Mouse (Mus musculus) layer of hippocampus, postnatal 25 days (tissue): ENCODE data around the gene Cfap45. TPM values are rescaled to one million over a fixed set of nuclear protein-coding genes. Genes with fewer than 3 reads are reported as not detected.

ENCODE experiments used
- DNase-seq, 2 experiments: peaks; one replicate each; pipeline ENCODE4 v3.0.0; 2022; ENCODE audit warnings: mixed read lengths in 2 of 2, low spot score in 1 of 2; ENCODE audit errors: extremely low spot score in 1 of 2
- total RNA-seq, 2 experiments: library from RNA; stranded (reverse); gene quantifications; 2 replicates each; pipeline ENCODE4 v1.2.3; 2021

The Cfap45 gene
- total RNA-seq, 2 experiments from 2014 or later = 3.1 to 3.9 TPM

DNA sequence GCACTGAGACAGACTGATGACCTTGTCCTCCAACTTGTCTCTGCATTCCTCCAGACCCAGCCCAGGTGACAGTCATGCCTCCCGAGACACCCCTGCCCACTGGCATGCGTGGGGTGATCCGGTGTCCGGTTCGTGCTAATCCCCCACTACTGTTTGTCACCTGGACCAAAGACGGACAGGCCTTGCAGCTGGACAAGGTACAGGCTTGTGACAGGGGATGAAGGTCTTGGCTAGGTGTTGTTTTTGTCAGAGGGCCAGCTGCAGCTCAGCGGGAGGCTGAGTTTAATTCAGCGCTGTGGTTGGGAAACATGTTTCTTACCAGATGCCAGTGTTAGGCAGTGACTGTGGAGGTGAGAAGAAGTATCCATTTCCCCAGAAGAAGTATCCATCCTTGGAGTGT, 28.6 kb upstream of the Cfap45 start:
- DNase-seq = no peak

DNA sequence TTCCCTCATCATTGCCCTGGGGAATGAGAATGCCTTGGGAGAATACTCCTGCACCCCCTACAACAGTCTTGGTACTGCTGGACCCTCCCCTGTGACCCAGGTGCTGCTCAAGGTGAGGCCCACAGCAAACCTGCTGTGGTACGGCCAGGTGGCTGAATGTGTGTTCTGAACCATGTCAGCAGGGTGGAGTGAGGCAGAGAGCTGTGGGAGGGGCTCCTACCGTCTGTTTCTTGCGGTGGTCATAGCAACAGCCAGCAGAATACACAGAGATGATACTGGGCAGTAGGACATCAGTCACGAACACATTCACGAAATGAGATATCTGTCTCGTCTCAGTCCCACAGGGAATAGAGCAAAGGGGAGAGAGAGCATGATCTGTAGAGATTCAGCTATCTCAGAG, 27.1 kb upstream of the Cfap45 start:
- no peak for DNase-seq

GRCm38 (mm10) chr1:172496030-172496429, 24.6 kb upstream of the Cfap45 start:
- DNase-seq = no peak

GRCm38 (mm10) chr1:172497428-172497827, 23.2 kb upstream of the Cfap45 start:
- DNase-seq = no peak

GRCm38 (mm10) chr1:172499765-172500441, 20.7 kb upstream of the Cfap45 start, which contains the start of gene Tagln2:
Gene Tagln2 (plus strand): TSS chr1:172500047.
- no peak for DNase-seq

DNA sequence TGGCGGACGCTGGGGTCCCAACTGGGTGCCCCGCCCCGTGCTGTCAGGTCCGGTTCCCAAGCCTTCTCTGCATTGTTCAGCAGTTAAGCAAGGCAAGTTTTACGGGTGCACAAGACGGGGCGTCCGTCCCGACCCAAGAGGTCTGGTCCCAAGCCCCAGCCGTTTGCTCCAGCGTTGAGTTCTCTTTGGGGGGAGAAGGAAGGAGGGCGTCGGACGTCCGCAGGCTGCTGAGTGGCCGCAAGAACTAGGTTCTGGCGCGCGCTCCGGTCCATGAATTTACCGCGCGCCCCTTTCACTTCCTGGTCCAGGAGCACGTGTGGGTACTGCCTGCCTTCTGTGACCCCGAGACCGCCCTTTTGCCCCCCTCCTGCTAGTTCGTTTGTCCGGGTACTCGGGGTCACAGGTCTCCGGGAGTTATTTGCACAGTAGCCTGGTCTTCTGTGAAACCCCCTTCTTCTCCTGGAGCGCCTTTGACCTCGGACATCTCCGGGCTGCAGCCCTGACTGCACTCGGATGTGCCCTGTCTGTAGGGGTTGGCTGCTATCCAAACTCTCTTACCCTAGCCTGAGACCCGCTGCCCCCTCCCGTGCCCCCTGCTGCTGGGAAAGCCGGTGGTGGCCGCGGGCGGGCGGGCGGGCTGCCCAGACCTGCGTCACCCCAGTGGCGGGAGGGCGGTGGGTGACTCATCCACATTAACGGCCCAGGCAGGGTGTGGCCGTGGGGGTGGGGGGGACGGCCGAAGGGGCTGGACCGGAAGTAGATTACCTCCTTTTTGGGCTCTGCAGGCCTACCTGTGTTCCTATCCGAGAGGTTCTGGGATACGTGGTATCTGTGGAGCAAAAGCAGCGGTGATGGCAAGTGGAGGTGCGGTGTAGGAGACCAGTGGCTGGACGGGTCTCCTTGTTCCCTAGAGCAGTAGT, 19.9 kb upstream of the Cfap45 start:
- no peak for DNase-seq

GRCm38 (mm10) chr1:172501371-172502144, 19.0 kb upstream of the Cfap45 start:
- DNase-seq = no peak

DNA sequence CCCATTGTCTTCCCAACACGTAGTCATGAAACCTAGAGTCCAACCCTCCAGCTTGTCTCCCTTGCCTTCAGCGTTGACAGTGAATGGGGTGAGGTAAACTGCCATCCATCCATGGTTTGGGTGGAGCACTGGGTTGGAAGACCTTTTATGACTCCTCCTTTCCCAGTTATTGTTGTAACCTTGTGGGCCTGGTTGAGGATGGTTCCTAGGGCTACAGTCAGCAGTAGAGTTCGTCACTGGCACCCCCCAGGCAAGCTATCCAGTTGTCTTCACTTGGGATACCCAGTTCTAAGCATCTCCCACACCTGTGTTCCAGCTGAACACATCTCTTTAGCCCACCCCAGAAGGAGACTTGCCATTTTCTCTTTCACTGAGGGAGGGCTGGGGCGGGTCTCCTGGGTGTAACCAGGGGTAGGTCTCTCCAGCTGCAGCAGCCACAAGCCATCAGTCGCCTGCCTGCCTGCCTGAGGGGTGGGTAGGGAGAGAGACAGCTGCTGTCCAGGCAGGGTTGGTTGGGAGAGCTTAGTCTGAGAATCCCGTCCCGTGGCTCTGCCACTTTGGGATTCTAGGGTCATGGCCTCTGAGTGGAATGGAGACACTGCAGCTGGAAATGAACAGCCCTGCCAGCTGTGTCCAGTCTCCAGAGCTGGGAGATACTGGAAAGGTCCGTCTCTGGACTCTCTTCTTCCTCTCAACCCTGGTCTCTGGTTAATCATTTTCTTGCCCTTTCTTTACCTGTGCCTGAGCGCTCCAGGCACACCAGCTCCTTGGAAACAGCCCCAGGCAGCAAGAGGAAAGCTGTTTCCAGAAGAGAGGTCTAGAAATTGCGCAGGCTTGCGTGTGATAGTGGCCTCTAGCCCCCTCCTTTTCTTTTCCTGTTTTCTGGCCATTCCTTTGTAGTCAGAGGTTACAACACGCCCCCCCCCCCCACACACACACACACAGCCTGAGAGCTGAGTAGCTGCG, 18.2 kb upstream of the Cfap45 start:
- DNase-seq = no peak

DNA sequence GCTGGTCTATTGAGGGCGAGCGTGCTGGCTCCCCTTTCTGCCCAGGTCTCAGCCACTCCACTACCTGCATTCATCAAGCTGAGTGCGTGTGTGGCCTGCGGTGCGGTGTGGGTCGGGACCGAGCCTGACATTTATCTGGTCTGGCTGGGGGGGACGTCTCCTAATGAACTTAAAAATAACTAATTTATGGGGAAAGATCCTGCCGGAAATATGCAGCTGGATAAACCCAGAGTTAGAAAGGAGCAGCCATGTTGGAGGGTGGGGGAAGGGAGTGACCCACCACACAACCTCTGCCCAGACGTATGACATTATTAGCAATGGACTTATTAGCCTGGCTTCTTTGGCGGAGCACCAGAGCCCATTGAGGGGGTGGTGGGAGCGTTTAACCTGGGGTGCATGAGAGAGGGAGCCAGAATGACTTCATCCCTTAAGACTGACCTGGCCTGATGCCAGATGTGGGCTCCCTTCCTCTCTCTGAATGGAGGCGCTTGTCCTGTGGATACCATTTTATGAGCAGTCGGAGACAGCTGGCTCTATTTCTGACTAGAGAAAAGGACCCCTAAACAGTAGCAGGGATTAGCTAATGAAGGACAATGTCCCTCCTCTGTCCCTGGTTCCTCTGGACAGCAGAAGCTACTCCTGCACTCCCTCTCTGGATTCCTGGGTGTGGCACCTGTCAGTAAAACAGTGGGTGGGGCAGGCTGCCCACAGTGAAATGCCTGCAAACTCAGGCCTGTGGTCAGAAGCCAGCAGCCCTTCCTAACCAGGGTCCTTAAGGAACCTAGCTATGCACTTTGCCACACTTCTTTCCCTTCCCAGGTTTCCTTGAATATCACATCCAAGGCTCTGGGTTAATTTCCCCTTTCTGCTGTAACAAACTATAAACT, 17.2 kb upstream of the Cfap45 start:
- no peak for DNase-seq

GRCm38 (mm10) chr1:172504756-172505155, 15.8 kb upstream of the Cfap45 start:
- no peak for DNase-seq

DNA sequence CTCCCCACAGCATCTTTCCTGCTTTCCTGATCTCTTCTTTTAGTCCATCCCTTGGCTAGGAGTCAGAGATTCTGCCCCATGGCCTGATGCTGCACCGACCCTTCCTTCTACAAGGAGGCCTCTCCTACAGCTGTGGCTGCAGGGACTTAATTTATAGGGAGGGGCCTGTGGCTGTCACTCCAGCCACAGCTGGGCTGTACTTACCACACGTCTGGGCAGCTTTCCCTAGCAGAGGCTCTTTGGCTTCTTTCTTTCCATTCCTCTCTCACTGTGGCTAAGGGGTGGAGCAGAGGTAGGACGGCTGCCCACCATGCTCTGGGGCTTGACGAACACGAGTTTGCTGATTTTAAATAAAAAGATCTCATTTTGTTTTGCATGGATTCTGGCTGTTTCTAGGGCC, 13.6 kb upstream of the Cfap45 start:
- DNase-seq = no peak

GRCm38 (mm10) chr1:172507701-172508100, 12.9 kb upstream of the Cfap45 start:
- DNase-seq = no peak

GRCm38 (mm10) chr1:172508172-172508571, 12.4 kb upstream of the Cfap45 start:
- no peak for DNase-seq

DNA sequence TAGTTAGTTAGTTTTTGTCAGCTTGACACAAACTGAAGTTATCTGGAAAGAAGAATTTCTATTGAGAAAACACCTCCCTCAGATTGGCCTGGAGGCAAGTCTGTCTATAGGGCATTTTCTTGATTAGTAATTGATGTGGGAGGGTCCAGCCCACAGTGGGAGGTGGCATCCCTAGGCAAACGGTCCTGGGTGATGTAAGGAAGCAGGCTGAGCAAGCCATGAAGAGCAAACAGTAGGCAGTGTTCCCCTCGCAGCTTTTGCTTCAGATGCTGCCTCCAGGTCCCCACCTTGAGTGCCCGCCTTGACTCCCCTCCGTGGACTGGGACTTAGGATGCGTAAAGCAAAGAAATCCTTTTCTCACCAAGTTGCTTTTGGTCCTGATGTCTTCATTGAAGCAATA, 11.4 kb upstream of the Cfap45 start:
- DNase-seq = no peak

DNA sequence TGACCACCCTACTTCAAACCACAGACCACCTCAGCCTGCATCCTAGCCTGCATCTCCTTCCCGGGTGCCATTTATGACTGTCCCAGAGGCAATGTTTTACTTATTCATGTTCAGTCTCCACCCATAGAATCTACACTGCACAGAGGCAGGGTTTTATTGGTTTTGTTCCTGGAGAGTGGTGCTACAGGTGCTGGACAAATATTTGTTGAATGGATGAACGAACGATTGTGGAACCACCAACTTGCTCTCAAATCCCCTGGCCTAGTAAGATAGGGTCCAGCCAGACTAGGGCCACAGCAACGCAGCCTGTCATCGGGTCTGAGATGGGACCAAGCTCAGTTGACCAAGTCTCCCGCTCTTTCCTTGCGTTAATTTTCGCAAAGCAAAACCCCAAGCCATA, 10.6 kb upstream of the Cfap45 start:
- DNase-seq = no peak

DNA sequence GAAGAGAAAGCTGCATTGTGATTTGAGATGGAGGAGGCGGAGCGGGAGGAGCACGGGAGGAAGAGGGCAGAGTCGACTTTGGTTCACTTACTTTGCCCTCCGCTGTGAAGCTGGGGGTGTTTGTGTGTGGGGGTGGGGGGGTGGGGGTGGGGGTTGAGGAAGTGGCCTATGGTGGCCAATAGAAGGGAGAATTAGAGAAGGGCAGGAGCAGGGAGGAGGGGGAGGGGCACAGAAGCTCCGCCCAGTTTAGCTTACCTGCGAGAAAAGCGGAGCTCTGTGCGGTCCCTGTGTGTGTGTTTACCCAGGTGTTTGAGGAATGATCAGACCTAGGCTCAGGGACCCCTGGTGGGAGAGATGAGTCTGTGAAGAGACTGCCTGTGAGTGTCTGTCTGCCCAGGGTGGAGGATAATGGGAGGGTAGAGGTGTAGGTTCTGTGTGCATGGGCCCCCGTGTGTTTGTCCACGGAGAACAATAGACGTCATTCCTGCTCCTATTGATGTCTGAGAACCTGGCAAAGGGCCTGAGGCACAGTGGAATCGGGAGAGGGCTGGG, 10.1 kb upstream of the Cfap45 start:
- no peak for DNase-seq

- no peak for DNase-seq
Measured at GRCm38 (mm10) chr1:172512962-172513361, 7.6 kb upstream of the Cfap45 start.

DNA sequence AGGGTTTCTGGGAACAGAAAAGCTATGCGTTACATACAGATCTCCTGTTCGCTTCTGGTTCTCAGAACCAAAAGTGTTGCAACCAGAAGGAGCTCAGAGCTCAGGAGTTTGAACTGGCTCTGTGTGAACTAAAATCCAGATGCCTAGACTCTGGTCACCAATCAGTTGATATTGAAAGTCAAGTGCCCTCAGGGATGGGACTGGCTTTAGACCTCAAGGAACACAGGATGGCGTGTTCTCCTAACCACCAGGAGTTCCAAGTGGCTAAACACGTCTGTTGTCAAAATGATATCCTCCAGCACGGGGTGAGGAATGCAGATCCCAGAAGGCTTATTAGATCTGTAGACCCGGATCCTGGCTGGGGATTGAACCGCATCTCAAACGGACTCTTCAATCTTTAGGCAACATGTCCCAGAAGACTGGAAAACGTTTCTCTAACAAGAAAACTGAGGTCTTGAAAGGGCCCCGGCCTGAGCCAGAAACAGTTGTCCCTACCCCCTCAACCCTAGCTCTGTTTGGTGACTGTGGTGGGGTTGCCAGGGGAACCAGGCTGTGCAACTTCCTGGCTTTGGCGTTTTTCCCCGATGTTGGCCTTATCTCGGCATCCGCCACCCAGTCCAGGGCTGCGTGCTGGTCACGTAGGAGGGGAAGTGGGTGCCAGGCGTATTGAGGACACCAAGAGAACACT, 6.9 kb upstream of the Cfap45 start:
- no peak for DNase-seq
